Mouse (Mus musculus) heart, postnatal 0 days (tissue): ENCODE results near the gene Tmie. TPM values are rescaled to one million over a fixed set of nuclear protein-coding genes. Genes with fewer than 3 reads are reported as not detected.
"Not testable (repeated sequence)": the region's sequence is repeated elsewhere in the genome, so short reads cannot be mapped to it uniquely, and the experiment has no call there.

Source experiments
- ATAC-seq: fragments of 200-750 bp; cut with Nextera tagmentation; 2 replicates; pipeline ENCODE4 v1.8.0; 2017; ENCODE audit warnings: low read depth, moderate number of reproducible peaks, moderate library complexity; ENCODE audit not compliant: insufficient read depth
- DNase-seq: peaks from one replicate; pipeline ENCODE4 v3.0.0-alpha.2; 2016; ENCODE audit warnings: low spot score
- H3K27ac ChIP-seq: fragments of 300-500 bp; sonication (generic); 2 replicates; pipeline ENCODE4 v1.5.1; 2014; ENCODE audit warnings: low read depth, mild to moderate bottlenecking
- H3K27me3 ChIP-seq: fragments of 300-500 bp; sonication (generic); 2 replicates; pipeline ENCODE4 v1.6.1; 2014; ENCODE audit warnings: low read length, mixed read lengths; ENCODE audit not compliant: control insufficient read depth, insufficient read depth
- H3K36me3 ChIP-seq: fragments of 300-500 bp; sonication (generic); replicated peaks from 2 replicates; pipeline ENCODE4 v1.6.1; 2014; ENCODE audit warnings: low read length, mixed read lengths; ENCODE audit not compliant: control insufficient read depth, insufficient read depth
- H3K4me1 ChIP-seq: fragments of 300-500 bp; sonication (generic); 2 replicates; pipeline ENCODE4 v1.6.1; 2014; ENCODE audit warnings: antibody characterized with exemption; ENCODE audit not compliant: control insufficient read depth, insufficient read depth
- H3K4me2 ChIP-seq: fragments of 300-500 bp; sonication (generic); 2 replicates; pipeline ENCODE4 v1.6.1; 2014; ENCODE audit warnings: low read depth, mild to moderate bottlenecking, low read length, moderate library complexity
- H3K4me3 ChIP-seq: fragments of 300-500 bp; sonication (generic); 2 replicates; pipeline ENCODE4 v1.5.1; 2014; ENCODE audit warnings: low read depth, low read length
- H3K9ac ChIP-seq: fragments of 300-500 bp; sonication (generic); replicated peaks from 2 replicates; pipeline ENCODE4 v1.6.1; 2014; ENCODE audit warnings: low read depth, low read length, mixed read lengths
- H3K9me3 ChIP-seq: fragments of 300-500 bp; sonication (generic); replicated peaks from 2 replicates; pipeline ENCODE4 v1.6.1; 2016; ENCODE audit warnings: low read length; ENCODE audit not compliant: control insufficient read depth
- CTCF ChIP-seq: IDR thresholded peaks from 2 replicates; pipeline ENCODE4 v1.5.1; 2016; ENCODE audit warnings: antibody characterized with exemption, control low read depth, low read depth
- EP300 ChIP-seq: IDR thresholded peaks from 2 replicates; pipeline ENCODE4 v1.6.1; 2016; ENCODE audit warnings: antibody characterized with exemption, low read depth
- WGBS: fragments of 180-500 bp; shearing (Covaris S2); extraction: QIAGEN DNeasy Blood & Tissue Kit; methylation state at CpG from one replicate; pipeline ENCODE4 v1.1.7; 2014; 5-methylcytosine and 5-hydroxymethylcytosine counted together
- polyA plus RNA-seq: library from polyadenylated mRNA; unstranded; fragments of >200 nt; fragmentation: Nextera tagmentation; extraction: Ambion mirVana; gene quantifications from 2 replicates; pipeline ENCODE4 v1.2.1, GENCODE M21; 2015
- total RNA-seq: library from RNA; depleted of rRNA; stranded (reverse); fragments of >200 nt; gene quantifications from 2 replicates; pipeline ENCODE4 v1.2.3, GENCODE M21; 2014; ENCODE audit warnings: low replicate concordance

Gene Tmie
- total and polyA plus RNA-seq, 2 experiments from 2014 or later: 0.71 TPM; not detected in 1

DNA sequence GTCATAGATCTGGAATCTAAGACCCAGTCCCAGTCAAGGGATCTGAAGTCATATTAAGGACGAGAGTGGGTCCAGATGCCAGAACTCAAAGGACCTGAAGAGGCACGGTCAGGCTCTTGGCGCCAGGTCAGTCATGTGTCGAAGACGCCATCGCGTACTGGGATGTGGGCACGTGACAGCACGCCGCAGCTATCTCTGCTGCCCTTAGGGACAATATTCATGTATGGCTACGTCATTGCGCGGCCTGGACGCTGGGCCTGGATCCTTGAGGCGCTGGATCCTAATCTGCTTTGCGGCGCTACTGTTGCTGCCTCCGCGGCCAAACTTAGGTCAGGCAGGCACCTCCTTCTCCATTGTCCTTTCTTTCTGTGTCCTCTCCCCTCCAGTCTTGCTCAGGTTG, 45.5 kb downstream of the Tmie start, which contains the start of gene Prss45:
Gene Prss45, plus strand, starts transcription at position 178 of the 400 bp plus-strand sequence.
- ATAC-seq: no peak
- Histone ChIP-seq H3K36me3 (no peaks in the 10 kb centered on the region), H3K9me3 (no peaks in the 10 kb centered on the region), H3K4me1 (no peaks in the 10 kb centered on the region), H3K4me3 (no peak within 1 kb of the TSS), H3K27me3 (no peaks in the 10 kb centered on the region), H3K9ac (no peak within 1 kb of the TSS), H3K4me2 (no peak within 1 kb of the TSS), H3K27ac (no peak within 1 kb of the TSS)
- no peak for DNase-seq
- TF ChIP-seq EP300 (no peak), CTCF (no peak)
- WGBS: 69% methylated on average over 19 of the region's 19 CpGs

- no peak for DNase-seq
- WGBS: 65% methylated on average over 5 of the region's 5 CpGs
- H3K36me3 ChIP-seq: no peaks in the 10 kb centered on the region
- TF ChIP-seq EP300 (no peak), CTCF (no peak)
- H3K9ac ChIP-seq: no peak overlapping the region
- no peak overlapping the region for H3K4me3 ChIP-seq
- H3K27me3 ChIP-seq: no peaks in the 10 kb centered on the region
- no peaks in the 10 kb centered on the region for H3K9me3 ChIP-seq
- H3K27ac ChIP-seq: no peak overlapping the region
- no peak for ATAC-seq
- no peak overlapping the region for H3K4me2 ChIP-seq
- H3K4me1 ChIP-seq: no peaks in the 10 kb centered on the region
These were observed 46.9 kb downstream of the Tmie start for GRCm38 (mm10) chr9:110833021-110833420.

DNA sequence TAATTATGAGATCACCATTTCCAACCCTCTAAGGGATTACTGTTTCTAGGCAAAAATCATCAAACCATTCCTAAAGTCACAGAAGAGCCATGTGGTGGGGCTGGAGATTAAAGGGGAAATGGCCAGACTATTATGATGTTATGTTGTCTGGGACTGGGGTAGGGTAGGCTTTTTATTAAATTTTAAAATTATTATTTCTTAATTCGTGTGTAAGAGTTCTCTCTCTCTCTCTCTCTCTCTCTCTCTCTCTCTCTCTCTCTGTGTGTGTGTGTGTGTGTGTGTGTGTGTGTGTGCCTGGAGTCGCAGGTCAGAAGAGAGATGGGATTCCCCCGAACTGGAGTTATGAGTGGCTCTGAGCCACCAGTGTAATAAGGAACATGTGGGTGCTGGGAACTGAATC, 53.5 kb downstream of the Tmie start, which contains the start of gene Prss43:
Gene Prss43, plus strand, starts transcription at position 301 of the 400 bp plus-strand sequence.
- H3K4me3 ChIP-seq: no peak within 1 kb of the TSS
- 74% methylated on average over 3 of the region's 3 CpGs for WGBS
- ATAC-seq: no peak; the same call in 1 of the 2 replicates

GRCm38 (mm10) chr9:110825832-110826231, 54.1 kb downstream of the Tmie start:
- Histone ChIP-seq H3K9me3 (no peaks in the 10 kb centered on the region), H3K36me3 (no peaks in the 10 kb centered on the region), H3K4me3 (no peak overlapping the region), H3K27ac (peak overlapping the region; percentile 25; the same call in 1 of the 2 replicates), H3K4me1 (no peaks in the 10 kb centered on the region), H3K9ac (no peak overlapping the region), H3K4me2 (peak overlapping the region; percentile 21; the same call in 1 of the 2 replicates), H3K27me3 (no peaks in the 10 kb centered on the region)
- DNase-seq (no peak), ATAC-seq (no peak)
- 54% methylated on average over 7 of the region's 7 CpGs for WGBS
- no peak for TF ChIP-seq EP300
- no peak for TF ChIP-seq CTCF

More for the DNA sequence above, 53.5 kb downstream of the Tmie start, which contains the start of gene Prss43:
- H3K27ac ChIP-seq: peak within 1 kb of the TSS; percentile 25; the same call in 1 of the 2 replicates
- H3K36me3 ChIP-seq: no peaks in the 10 kb centered on the region
- no peak within 1 kb of the TSS for H3K9ac ChIP-seq
- peak within 1 kb of the TSS; percentile 21; the same call in 1 of the 2 replicates for H3K4me2 ChIP-seq
- no peaks in the 10 kb centered on the region for H3K4me1 ChIP-seq
- no peaks in the 10 kb centered on the region for H3K9me3 ChIP-seq
- peak; percentile 18 for DNase-seq
- no peaks in the 10 kb centered on the region for H3K27me3 ChIP-seq
- no peak for TF ChIP-seq CTCF
- TF ChIP-seq EP300: no peak

DNA sequence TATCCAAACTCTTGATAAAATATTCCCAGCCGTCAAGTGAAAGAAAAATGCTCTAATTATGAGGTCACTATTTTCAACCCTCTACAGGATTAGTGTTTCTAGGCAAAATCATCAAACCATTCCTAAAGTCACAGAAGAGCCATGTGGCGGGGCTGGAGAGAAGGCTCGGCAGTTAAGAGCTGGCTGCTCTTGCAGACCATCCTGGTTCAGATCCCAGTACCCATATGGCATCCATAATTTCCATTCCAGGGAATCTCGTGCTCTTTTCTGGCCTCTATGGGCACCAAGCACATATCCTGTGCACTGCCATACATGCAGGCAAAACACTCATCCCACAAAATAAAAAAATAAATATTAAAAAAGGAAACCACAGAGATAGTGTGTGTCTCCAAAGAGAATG, 54.5 kb downstream of the Tmie start:
- Histone ChIP-seq H3K27ac (0 out of 2 replicates have a peak overlapping the region, but pooled peaks have one; percentile 25), H3K9me3 (no peaks in the 10 kb centered on the region), H3K4me3 (no peak overlapping the region), H3K9ac (no peak overlapping the region), H3K27me3 (no peaks in the 10 kb centered on the region), H3K36me3 (no peaks in the 10 kb centered on the region), H3K4me2 (no peak overlapping the region), H3K4me1 (no peaks in the 10 kb centered on the region)
- TF ChIP-seq EP300 (no peak), CTCF (no peak)
- DNase-seq (no peak), ATAC-seq (no peak)
- 63% methylated on average over 4 of the region's 4 CpGs for WGBS

DNA sequence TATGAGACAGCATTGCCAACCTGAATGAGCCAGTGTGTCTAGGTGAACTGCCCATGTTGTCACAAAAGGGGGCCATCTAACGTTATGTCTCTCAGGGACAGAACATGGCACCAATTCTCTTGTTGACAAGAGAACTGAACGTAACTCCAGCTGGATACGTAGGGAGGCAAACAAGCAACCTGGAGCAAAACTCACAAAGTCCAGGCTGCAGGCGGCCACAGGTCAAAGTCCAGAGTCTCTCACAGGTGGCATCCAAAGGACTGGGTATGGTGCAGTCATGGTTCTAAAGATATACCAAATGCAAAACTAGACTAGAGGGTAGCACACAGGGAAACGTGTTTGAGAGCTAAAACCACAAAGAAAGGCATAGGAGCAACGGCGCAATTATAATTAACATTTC, 58.5 kb downstream of the Tmie start:
- WGBS: 78% methylated on average over 7 of the region's 7 CpGs
- TF ChIP-seq EP300: no peak
- TF ChIP-seq CTCF: no peak
- H3K9ac ChIP-seq: no peak overlapping the region

DNA sequence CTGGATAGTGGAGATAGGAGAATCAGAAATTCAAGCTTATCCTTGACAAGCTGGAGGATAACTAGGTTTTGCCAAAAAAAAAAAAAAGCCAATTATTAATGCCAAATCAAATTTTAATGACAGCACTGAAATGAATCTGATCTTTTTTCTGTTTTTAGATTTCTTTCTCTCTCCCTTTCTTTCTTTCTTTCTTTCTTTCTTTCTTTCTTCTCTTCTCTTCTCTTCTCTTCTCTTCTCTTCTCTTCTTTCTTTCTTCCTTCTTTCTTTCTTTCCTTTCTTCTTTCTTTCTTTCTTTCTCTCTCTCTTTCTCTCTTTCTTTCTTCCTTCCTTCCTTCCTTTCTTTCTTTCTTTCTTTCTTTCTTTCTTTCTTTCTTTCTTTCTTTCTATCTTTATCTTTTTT, 59.4 kb downstream of the Tmie start:
- H3K27me3 ChIP-seq, H3K9me3 ChIP-seq, DNase-seq, H3K27ac ChIP-seq, ATAC-seq, H3K9ac ChIP-seq, H3K4me3 ChIP-seq, H3K4me1 ChIP-seq, H3K4me2 ChIP-seq, H3K36me3 ChIP-seq: not testable (repeated sequence)

More for the DNA sequence above, 58.5 kb downstream of the Tmie start:
- Histone ChIP-seq H3K27ac (no peak overlapping the region), H3K36me3 (no peaks in the 10 kb centered on the region), H3K4me1 (no peaks in the 10 kb centered on the region), H3K27me3 (no peaks in the 10 kb centered on the region), H3K4me2 (no peak overlapping the region), H3K9me3 (no peaks in the 10 kb centered on the region), H3K4me3 (no peak overlapping the region)
- DNase-seq (no peak), ATAC-seq (no peak)
